Mouse (Mus musculus) megakaryocyte, embryonic 14.5 days (primary cell): ENCODE data around the gene 5031439G07Rik.

Experiments used
- FLI1 ChIP-seq: IDR thresholded peaks from 2 replicates; pipeline ENCODE4 v1.6.1; 2012; ENCODE audit warnings: low read length, inconsistent platforms, mixed read lengths
- GATA1 ChIP-seq: IDR thresholded peaks from 3 replicates; pipeline ENCODE4 v1.6.1; 2012; ENCODE audit warnings: mixed read lengths, low read length, inconsistent platforms, borderline replicate concordance

- TF ChIP-seq GATA1, result no peak
- TF ChIP-seq FLI1, result no peak
Measured at GRCm38 (mm10) chr15:84913201-84913600, 75.2 kb downstream of the 5031439G07Rik start.
